Mouse (Mus musculus) erythroblast, embryonic 14.5 days (primary cell): Measurements from ENCODE around the gene Atad5.

ENCODE experiments used
- GATA1 ChIP-seq: IDR thresholded peaks from 2 replicates; pipeline ENCODE4 v1.6.1; 2012; ENCODE audit warnings: low read length, inconsistent platforms, mixed read lengths
- TAL1 ChIP-seq: IDR thresholded peaks from 3 replicates; pipeline ENCODE4 v1.6.1; 2012; ENCODE audit warnings: low read length, inconsistent platforms, mixed read lengths

DNA sequence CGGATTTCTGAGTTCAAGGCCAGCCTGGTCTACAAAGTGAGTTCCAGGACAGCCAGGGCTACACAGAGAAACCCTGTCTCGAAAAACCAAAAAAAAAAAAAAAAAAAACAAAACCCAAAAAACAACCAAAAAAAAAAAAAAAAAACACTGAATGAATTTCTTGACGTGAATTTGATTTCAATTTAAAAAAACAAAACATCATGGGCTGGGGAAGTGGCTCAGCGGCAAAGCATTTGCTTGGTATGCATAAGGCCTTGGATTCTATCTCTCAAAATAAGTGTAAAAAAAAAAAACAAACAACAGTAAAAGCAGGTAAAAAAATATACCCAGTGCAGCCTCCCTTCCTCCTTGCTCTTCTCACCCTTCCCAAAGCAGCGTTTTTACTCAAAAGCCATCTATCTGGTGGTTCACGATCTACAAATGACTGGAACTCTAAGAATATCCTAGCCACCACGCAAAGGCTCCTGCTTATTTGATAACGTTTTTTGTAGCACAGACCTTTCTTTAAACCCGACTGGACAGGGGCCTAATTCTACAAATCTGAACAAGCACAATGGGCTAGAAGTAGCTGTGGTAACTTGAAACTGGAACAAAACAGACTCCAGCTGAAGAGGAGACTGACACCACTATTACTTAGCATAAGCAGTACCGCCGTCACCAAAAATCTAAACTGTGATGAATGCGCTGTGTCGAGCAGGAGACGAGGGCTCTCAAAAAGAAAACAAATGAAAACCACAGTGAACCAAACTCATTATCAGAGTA, 11.2 kb upstream of the Atad5 start:
- TF ChIP-seq GATA1 (no peak), TAL1 (no peak)
